Mouse (Mus musculus): ENCODE results near the gene Actl6b. TPM values are rescaled to one million over a fixed set of nuclear protein-coding genes. Genes with fewer than 3 reads are reported as not detected.
"Not testable (repeated sequence)": the region's sequence is repeated elsewhere in the genome, so short reads cannot be mapped to it uniquely, and the experiment has no call there.

Actl6b gene
- total RNA-seq, 2 experiments from 2014 or later: 3.2 to 4.6 TPM

DNA sequence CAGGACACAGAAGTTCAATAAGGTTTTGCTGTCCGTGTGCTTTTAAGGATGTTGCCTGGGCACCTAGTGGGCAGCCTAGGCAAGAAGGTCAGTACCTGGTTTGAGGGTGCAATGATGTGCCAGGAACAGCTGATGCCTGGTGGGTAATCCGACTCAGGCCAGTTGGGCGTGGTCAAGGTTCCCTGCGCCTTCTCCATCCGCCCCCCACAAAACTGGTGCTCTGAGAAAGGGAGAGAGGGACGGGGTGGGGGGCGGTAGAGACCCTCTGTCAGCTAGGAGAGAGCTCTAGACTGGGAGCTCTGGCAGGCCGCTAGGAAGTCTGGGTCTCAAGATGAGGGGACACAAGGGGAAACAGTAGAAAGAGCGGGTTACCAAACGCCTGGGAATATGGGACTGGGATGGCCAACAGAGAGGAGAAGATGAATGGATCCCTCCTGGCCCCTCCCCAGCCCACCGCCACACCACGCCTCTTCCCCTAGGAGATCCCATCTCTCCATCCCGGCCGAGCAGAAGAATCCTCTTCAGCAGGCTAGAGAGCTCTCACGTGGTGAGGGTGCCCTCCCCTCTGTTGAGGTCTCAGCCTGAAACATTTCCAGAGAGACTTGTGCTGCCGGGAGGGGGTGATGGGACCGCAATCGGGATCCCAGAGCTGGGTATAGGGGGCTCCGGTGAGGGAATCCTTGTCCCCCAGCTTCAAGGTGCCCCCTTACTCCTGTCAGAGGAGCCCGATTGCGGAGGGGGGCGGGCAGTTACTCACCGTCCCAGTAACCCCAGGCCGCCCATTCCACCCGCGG lies 54.7 kb downstream of the Actl6b start:
- DNase-seq: no peak

DNA sequence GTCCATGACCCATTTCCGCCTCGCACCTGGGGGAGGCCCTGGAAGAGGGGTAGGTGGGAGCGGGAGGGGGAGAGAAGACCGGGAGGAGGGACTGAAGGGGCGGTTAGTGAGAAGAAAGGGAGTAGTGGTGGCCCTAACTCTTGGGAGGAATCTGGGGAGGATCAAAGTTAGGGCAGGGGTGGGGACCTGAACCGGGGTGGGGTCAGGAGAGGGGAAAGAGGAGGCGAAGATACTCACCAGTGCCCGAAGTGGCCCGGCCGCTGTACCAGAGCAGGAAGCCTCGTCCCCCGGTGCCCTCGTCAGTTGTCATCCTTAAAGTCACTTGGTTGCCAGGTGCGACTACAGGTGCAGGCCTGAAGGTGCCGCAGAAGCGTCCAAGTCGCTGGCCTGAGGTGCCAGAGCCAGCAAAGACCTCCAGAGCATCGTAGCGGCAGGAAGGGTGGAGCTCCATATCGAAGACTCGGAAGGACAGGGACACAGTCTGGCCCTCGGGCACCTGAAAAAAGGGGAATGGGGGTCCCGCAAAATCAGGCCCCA lies 55.4 kb downstream of the Actl6b start:
- no peak for DNase-seq

DNA sequence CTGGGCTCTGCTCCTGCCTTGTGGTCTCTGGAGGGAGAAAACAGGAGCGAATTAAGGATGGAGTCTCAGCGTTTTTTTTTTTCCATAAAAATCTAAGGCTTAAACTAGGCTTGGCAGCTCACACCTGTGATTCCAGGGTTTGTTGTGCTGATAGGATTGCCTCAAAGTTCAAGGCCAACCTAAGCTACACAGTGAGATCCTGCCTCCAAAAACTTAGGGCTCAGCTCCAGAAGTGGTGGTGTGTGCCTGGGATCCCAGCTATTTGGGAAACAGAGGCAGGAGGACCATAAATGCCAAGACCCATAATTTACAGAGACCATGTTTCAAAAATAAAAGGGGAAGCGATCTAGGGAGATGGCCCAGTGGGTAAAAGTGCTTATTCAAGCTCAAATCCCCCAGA lies 56.0 kb downstream of the Actl6b start:
- no peak for DNase-seq

DNA sequence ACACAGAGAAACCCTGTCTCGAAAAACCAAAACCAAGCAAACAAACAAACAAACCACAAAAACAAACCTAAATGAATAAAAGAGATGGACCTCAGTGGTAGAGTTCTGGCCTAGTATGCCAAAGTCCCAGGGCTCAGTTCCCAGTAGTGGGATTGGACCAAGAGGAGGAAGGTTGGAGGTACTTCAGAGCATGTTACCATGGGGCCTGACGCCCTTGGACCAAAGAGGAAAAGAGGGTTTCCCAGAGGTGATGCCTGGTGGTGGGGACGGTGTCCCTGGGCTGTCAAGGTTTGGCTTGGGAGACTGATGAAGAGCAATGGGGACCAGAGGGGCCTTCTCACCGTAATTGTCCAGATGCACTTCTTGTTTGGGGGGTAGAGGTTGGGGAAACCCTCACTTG lies 56.7 kb downstream of the Actl6b start:
- no peak for DNase-seq

DNA sequence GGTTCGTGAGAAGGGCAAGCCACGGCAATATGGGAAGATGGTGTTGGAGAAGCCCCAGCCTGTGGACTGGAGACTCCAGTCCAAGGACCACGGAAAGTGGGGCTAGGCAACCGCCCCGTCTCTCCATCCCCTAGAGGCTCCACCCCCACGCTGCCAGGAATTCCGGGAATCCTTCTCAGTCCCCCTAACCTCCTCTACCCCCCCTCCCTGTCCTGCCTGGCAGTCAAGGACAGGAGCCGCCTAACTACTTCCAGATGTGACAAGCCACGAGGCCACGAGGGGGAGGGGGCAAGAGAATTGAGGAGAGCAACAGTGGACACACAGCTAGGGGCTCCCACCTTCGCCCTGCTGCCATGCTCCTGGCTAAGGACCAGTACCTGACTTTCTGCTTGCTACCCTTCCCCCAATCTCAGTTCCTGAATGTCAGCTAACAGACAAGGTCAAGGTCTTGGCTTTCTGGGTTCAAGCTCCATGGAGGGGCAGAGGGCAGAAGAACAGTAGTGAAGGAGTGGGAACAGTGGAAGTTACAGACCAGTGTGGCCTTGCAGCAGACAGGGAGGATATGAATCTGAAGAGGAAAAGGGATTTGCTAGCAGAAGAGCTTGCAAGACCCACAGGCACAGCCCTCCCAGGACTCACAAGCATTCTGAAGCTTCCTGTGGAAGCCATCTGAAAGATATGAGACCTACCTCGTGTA lies 57.4 kb downstream of the Actl6b start:
- peak; percentile 85 for DNase-seq

DNA sequence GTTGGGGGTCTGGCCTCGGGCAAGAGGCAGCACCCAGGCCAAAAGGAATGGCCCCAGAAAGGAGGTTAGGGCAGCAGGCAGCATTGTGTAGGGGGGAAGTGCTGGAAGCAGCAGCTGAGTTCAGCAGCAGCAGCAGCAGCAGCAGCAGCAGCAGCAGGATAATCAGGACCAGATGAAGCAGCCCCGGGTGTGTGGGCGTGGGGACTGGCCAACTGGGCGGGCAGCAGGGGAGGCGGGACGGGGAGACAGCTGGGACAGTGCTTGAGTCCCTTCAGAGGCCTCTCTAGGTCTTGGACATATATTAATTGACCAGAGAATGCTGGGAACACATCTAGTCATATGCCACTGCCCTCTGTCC lies 57.9 kb downstream of the Actl6b start:
- peak; percentile 82 for DNase-seq

DNA sequence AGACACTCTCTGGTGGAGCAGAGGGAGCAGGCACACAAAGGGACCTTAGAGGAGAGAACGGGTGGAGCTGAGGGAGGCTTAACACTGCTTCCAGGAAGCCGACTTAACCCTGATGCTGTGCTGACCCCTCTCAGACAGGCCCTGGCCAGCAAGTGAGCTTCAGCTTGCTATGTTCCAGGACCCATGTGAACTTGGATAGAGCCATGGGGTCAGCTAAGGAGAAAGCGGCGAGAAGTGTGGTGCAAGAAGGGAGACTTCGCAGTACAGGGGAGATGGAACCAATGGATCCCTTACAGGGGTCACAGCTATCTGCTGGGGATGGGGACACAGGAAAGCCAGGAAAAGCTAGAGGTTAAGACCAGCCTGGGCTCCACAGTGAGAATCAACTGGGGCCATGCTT lies 59.8 kb downstream of the Actl6b start:
- peak; percentile 20 for DNase-seq

DNA sequence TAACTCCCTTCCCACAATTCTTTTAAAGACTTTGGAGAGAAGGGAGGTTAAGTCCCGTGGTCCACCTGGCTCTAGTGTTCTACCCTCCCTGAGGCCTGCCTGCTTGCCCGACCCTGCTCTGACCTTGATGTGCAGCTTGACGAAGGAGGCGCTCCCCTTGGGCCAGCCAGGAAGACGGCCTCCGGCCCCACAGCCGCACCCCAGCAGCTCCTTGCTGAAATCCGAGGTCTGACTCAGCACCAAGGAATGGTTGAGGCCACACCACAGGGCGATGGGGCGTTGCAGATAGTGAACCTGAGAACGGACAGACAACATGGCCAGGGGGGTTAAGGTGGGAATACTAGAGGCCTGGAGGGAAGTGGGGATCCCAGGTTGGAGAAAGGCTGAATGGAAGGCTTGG lies 60.2 kb downstream of the Actl6b start, which contains the start of gene Pcolce:
Gene Pcolce, minus strand, starts transcription at position 235 of the 400 bp plus-strand sequence.
- DNase-seq: peak; percentile 74

DNA sequence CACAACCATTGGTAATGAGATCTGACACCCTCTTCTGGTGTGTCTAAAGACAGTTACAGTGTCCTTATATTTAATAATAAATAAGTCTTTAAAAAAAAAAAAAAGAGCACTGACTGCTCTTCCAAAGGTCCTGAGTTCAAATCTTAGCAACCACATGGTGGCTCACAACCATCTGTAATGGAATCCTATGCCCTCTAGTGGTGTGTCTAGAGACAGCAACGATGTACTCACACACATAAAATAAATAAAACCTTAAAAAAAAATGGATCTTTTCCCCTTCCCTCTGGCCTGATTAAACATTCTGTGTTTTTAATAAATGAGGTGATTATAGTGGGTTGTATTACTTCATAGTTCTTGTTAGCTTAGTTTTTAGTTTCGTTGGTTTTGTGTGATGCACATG lies 61.6 kb downstream of the Actl6b start:
- DNase-seq: not testable (repeated sequence)

DNA sequence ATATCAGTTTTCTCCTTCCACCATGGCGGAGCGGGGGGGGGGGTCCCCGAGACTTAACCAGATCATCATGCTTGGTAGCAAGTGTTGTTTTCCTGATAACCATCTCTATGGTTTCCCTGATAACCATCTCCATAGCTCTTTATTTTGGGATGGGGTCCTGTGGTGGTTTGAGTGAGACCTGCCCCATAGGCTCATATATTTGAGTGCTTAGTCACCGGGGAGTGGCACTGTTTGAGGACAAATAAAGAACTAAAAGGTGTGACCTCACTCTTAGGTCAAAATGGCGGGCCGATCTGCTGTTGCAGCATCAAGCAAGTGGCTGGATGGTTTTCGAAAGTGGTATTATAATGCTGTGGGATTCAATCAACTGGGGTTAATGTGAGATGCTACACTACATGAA lies 62.0 kb downstream of the Actl6b start:
- DNase-seq: no peak

Small RNA genes lying within 50 kb of the gene (microRNA-seq; reads per million reads assigned to microRNA genes)
- gene Mir6418: 1.4 reads per million

Other genes starting within 250 kb of the Actl6b start
- 100 to 1,000 TPM; 130 to 173 TPM for gene Srrt, start 245.8 kb upstream of the Actl6b start, total RNA-seq (2021)
- 10 to 100 TPM; 33.6 to 36.8 TPM for gene Trip6, start 239.1 kb upstream of the Actl6b start, total RNA-seq (2021)
- 10 to 100 TPM in 1 of 2 experiments, 1 to 10 TPM in 1; 9.2 to 12.6 TPM for gene Slc12a9, start 219.9 kb upstream of the Actl6b start, total RNA-seq (2021)
- 10 to 100 TPM; 71.9 to 73.6 TPM for gene Ephb4, start 203.4 kb upstream of the Actl6b start, total RNA-seq (2021)
- under 1 TPM; 0.09 to 0.15 TPM for gene Zan, start 76.5 kb upstream of the Actl6b start, total RNA-seq (2021)
- gene Pop7, start 51.0 kb upstream of the Actl6b start, total RNA-seq (2021): 10 to 100 TPM; 23.8 to 27.2 TPM
- 10 to 100 TPM; 24.2 to 39.1 TPM for gene Gigyf1, start 35.0 kb upstream of the Actl6b start, total RNA-seq (2021)
- gene Epo, start 20.3 kb upstream of the Actl6b start, total RNA-seq (2021): not detected
- gene Gnb2, start 20.0 kb upstream of the Actl6b start, total RNA-seq (2021): 100 to 1,000 TPM; 592 to 682 TPM
- 10 to 100 TPM; 18.8 to 42.1 TPM for gene Tfr2, start 16.3 kb downstream of the Actl6b start, total RNA-seq (2021)
- gene Mospd3, start 47.5 kb downstream of the Actl6b start, total RNA-seq (2021): 10 to 100 TPM; 43.3 to 47.4 TPM
- gene Pcolce, start 60.3 kb downstream of the Actl6b start, total RNA-seq (2021): 100 to 1,000 TPM; 347 to 368 TPM
- gene Fbxo24, start 75.5 kb downstream of the Actl6b start, total RNA-seq (2021): 1 to 10 TPM in 1 of 2 experiments, under 1 TPM in 1; 0.51 to 1.2 TPM
- 10 to 100 TPM; 25.0 to 29.9 TPM for gene Lrch4, start 75.6 kb downstream of the Actl6b start, total RNA-seq (2021)
- gene Gm20605, start 75.7 kb downstream of the Actl6b start, total RNA-seq (2021): 10 to 100 TPM in 1 of 2 experiments, 1 to 10 TPM in 1; 5.7 to 10.6 TPM
- 1 to 10 TPM; 4.2 to 9.7 TPM for gene Sap25, start 87.8 kb downstream of the Actl6b start, total RNA-seq (2021)
- 1 to 10 TPM; 2.1 to 4.0 TPM for gene Irs3, start 92.2 kb downstream of the Actl6b start, total RNA-seq (2021)
- gene Agfg2, start 131.2 kb downstream of the Actl6b start, total RNA-seq (2021): 10 to 100 TPM; 21.0 to 21.9 TPM
- gene Nyap1, start 188.1 kb downstream of the Actl6b start, total RNA-seq (2021): 1 to 10 TPM; 4.9 to 6.5 TPM
- gene Tsc22d4, start 192.2 kb downstream of the Actl6b start, total RNA-seq (2021): 100 to 1,000 TPM in 1 of 2 experiments, 10 to 100 TPM in 1; 88.3 to 101 TPM
- 10 to 100 TPM; 21.6 to 23.1 TPM for gene Ppp1r35, start 225.3 kb downstream of the Actl6b start, total RNA-seq (2021)
- 10 to 100 TPM; 43.5 to 47.9 TPM for gene Mepce, start 234.1 kb downstream of the Actl6b start, total RNA-seq (2021)
- 1 to 10 TPM; 5.9 to 6.7 TPM for gene Zcwpw1, start 234.3 kb downstream of the Actl6b start, total RNA-seq (2021)

Data from adrenal gland, postnatal 10 days (tissue).